Mouse (Mus musculus): ENCODE measurements around the gene Hepacam.
A peak's percentile ranks its signal among the peaks of the same experiment; 100 is the strongest.

Hepacam gene

DNA sequence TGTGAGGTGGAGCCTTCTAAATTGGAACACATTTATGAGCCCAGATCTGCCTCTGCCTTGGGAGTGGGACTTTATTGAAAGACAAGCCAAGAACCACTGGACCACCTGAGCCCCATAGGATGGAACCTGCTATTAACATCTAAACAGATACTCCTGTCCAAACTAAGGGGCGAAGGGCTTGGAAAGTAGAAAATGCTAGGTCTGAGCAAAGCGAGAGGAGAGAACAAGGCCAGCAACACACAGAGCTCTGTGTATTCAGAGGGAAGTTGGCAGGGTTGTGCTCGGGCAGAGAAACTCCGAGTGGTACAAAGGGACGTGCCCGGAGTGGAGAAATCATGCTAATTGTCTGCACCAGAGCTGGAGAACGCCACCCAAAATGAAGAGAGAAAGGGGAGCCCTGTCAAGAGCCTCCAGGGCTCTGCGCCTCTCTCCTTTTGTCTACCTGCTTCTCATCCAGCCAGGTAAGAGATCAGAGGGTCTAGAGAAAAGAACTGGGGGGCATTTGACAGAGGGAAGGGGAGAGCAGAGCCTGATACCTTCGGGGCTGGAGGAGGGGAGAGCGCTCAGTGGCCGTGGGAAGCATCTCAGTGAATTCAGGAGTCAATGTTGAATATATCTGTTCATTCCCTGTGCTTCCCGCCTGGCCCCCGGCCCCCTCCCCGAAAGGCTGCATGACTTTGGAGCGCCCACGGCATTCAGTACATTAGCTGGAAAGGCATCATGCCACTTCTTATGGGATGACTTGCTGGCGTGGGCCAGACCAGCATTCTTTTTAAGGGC, at the start of gene Hepacam:
Gene Hepacam, plus strand, starts transcription at position 51 of the 780 bp plus-strand sequence.
- DNase-seq (ENCODE audit: low spot score in 2 of 2), result no peak

DNA sequence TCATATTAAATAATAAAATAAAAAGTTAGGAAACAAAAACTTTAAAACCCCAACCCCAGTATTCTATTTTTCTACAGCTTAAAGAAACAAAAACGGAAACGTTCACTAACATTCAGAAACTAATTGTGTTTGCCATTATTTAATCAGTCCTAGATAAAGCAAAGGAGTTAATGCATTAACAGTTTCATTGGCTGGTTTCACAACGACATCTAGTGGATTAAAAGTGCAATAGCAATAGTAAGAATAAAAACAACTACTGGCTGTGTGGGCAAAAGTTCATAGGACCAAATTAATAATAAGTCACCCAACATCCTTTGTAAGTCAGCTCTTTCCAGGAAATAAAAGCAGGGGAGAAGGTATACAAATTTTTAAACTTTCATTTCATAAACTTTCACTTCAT, 37.7 kb upstream of the Hepacam start:
- DNase-seq (ENCODE audit: low spot score in 2 of 2), result no peak

DNA sequence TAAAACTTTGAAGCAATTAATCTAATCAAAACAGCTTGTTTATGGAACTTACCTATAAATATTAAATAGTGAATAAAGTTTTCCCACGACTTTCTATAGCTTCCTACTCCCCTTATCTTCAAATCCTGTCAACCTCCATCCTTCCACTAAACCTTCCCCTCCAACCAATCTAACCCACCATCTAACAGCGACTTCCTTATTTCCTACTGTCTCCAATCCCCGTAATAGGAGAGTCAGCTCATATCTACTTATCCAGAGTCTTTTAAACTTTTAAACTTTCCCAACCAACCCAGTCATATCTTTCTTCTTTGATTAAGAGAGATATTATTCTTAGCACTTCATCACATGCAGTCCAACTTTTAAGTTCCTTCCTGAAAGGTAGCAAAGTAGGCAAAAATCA, 21.7 kb upstream of the Hepacam start:
- DNase-seq (ENCODE audit: low spot score in 2 of 2), result no peak

DNA sequence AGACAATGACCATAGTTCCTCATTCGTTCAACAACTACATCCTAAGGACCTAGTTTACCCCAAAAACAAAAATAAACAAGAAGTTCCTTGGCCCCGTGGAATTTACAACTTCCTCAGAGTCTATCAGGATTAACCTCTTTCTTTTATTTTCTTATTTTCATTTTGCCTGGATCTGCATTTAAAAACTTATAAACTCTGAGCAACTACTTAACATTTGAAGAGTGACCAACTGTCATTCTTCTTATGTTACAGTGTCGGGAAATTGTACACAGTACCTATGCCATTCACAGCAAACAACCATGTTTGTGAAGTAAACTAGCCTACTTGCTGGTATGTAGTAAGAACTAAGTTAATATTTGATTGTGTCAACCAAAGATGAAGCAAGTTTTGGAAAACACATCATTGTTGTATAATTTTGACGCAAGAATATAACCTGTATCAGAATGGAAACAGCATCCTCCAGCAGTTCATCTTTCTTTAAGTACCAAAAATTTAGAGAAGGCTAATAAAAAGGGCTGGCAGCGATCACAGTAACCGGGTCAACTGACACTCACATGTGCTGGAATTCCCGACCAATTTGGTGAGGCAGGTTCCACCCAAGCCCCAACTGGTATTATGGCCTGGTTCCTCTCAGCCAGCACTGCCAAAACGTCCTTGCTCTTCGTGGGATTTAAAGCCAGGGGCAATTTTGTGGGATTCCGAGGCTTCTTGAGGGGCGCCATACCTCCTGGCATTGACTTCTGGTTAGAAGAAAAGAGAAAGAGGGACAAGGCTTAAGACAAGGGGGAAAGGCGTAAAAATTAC, 19.8 kb upstream of the Hepacam start:
- no peak for DNase-seq (ENCODE audit: low spot score in 2 of 2)

DNA sequence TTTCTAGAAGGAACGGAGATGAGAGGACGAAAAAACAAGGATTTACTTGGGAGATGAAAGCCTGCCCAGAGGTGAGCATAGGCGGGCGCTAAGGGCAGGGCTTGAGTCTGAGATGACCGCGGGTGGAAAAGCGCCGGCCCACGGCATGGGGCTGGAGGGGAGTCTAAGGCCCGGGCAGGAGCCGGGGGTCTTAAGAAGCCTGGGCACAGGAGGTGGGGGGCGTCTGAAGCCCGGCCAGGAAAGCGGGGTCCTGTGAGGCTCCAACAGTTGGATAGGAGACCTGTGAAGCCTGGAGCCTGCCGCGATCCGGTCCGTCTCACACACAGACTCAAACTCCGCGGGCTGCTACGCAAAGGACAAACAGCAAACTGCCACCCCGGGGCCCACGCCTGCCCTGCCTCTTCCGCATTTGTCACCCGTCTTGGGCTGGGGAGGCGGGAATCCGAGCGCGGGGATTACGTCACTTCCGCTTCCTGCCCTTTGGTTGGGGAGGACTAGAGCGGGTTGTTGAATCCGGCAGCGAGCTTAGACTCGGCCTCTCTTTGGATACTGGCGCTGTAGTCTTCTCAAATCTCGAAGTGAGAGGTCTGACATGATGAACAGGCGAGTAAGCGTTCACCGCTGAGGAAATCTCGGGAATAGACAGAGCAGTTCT, 19.0 kb upstream of the Hepacam start, which contains the start of gene Ccdc15:
Gene Ccdc15, minus strand, starts transcription at position 445 of the 655 bp plus-strand sequence.
- DNase-seq (ENCODE audit: low spot score in 2 of 2), result peak; percentile 97 to 98

DNA sequence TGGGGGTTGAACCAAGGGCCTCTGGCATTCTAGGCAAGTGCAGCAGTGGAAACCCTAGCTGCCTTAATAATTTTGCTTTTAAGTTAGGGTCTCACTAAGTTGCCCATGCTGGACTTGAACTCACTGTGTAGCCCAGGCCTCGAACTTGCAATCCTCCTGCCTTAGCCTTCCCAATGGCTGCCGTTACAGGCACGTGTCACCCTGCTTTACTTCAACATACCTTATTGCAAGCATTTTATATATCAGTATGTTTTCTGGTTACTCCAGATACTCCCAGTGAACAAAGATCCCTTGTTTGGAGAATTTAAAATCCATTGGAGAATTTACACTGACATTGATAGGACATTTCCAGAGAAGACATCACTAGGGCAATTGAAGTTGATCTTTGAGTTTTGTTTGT, 18.1 kb upstream of the Hepacam start:
- DNase-seq (ENCODE audit: low spot score in 2 of 2), result no peak

DNA sequence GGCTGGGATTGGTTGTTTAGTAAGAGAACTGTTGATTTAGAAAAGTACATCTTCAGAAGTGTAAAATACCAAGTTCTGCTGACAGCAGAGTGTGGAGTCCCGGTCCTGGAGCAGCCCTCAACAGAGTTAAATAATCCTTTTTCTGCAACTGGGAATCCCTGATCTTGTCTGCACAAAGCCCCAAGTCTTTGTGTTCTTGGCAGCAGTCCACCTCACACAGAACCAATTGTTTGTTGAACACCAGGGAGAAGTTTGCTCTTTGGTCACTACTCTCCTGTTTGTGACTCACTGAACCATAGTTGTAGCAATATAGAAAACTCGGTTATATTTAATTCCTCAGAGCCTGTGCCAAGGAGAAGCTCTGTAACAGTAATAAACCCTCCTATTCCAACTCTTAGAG, 15.9 kb upstream of the Hepacam start:
- no peak for DNase-seq (ENCODE audit: low spot score in 2 of 2)

DNA sequence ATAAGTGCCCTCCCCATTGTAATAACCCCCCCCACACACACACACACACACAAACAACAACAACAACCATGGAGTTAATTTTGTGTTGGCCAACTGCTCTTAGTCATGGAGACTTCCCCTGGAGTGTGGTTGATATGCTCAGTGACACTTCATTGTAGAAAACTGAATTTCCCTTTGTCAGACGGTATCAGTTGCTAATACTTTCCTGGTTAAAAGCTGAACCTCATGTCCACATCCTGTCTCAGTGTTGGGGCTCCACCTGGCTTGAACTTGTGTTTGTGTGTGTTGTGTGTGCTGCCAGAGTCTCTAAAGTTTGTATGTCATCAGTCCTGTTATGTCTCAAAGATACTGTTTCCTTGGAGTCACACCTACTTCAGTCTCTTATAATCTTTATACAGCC, 12.7 kb upstream of the Hepacam start:
- DNase-seq (ENCODE audit: low spot score in 2 of 2), result no peak

DNA sequence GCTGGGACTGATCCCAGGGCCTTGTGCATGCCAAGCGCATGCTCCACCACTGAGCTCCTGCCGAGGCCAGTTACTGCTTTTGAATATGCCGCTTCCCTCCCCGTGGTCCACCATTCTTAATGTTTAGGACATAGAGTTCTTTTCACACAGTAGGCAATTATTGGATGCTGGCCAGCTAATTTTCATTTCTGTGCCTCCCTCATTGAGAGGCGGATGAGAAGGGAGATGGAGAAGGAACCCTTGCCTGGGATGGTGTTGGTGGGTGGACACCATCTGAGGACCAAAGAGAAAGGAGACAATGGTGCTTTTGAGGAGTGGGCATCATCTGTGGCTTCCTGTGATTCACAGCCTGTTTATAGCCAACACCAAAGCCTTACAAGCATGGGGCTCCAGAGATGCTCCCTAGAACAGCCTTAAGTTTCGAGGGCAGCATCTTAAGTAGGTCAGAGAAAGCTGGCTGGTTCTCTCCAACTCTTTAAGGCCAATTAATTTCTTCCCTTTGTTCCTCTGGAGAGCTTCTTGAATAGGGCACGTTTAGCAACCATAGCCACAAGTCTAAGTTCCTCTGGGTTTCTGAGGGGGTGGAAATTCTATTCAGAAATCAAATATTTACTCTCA, 8.3 kb upstream of the Hepacam start:
- peak; percentile 43 to 47 for DNase-seq (ENCODE audit: low spot score in 2 of 2)

DNA sequence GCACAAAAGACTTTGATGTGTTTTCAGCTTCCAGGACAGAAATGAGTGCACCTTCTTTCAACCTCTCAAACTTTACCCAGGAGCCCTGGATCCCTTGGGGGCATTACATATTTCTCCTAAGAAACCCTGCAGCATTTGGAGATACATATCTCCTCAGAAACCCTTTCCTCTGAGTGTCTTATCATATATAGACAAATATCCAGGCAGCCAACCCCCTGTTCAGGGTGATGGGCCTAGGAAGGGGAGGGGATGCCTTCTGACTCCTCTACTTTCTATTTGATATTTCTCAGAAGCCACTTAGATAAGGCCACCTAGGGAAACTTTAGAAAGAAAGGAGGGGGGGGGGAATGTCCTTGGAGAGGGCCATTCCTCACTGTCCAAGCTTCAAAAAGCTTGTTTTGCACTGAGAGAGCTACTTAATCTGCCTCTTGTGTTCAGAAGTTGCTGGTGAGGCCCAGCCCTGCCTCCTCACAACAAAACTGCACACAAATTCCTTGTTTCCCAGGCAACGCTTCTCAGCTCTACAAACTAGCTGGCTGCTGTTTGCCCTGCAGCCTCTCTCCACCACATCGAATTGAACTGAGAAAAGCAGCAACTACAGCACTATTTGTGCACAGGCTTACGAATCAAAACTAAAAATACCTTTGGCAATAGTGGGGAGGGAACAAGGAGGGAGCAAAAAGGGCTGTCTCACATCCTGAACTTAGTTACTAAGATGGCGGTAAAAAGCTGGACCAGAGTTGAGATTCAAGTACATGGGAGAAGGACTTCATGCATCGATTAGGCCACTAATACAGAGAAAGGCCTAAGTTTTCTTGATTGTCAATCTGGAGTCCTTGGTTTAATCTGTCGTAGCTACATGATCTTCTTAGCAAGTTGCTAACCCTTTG, 7.6 kb upstream of the Hepacam start:
- DNase-seq (ENCODE audit: low spot score in 2 of 2), result peak; percentile 63 to 86

DNA sequence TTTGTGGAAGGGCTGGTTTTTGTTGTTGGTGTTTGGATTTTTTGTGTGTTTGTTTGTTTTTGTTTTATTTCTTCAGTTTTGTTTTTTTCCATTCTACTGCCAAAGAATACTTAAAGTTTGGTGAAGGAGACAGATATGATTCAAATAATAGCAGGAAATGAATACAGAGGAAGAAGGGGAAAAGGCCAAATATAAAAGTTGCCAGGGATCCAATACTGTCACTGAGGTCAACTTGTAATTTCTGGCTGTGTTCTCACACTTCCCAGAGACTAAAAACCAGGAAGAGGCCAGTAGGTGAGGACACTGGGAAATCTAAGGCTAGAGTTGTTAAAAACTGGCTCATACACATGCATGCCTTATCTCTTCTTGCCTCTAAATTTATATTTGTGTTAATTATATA, 5.1 kb upstream of the Hepacam start:
- DNase-seq (ENCODE audit: low spot score in 2 of 2), result no peak

DNA sequence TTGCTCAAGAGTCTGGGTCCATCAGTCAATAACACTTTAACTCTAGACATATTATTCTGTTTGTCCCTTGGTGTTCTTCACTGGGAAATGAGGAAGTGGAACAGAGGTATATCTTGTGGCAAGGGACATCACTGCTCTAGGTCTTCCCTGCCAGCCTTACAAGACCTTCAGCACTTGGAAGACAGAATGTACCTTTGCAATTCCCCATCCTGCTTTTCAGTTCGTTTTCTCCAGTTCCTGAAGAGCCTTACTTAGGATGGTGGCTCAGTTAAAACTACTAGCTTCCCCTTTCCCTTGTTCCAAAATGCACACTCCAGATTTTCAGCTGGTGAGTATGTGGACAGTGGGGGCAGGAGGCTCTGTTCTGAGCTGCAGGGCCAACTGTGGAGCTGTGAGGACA, 4.3 kb upstream of the Hepacam start:
- no peak for DNase-seq (ENCODE audit: low spot score in 2 of 2)

DNA sequence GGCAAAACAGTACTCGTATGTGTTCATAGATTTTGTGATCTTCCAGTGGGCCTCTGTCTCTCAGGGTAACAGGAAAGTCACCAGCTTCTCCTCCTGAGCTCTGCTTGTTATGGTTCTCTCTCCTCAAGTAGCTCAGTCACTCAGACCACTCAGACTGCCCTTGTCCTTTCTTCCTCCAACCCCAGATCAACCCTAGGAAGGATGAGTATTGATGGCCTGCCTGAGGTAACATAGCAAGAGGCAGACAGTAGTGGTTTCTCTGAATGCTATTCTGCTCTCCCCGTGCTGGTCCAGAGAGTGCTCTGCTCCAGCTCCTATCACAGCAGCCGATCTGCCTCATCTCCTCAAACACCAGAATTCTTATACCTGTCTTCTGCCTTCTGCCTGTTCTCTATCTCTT, 3.6 kb upstream of the Hepacam start:
- no peak for DNase-seq (ENCODE audit: low spot score in 2 of 2)

DNA sequence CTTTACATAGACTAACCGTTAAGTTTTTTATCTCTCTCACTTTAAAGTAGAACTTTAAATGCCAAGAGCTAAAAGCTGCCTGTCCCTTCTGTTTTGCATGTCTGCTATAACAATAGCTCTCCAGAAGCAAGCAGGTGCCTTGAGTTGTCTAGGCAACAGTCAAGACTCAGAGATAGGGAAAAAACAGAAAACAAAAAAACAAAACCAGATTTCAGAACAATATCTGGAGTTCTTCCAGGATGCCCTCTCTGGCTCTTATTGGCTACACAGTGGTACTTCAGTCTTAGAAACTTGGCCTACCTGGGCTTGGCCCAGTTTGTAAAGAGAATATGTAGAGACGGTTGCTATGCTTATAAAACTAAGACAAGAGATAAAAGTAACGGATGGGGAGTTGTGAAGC, 2.8 kb upstream of the Hepacam start:
- DNase-seq (ENCODE audit: low spot score in 2 of 2), result no peak

DNA sequence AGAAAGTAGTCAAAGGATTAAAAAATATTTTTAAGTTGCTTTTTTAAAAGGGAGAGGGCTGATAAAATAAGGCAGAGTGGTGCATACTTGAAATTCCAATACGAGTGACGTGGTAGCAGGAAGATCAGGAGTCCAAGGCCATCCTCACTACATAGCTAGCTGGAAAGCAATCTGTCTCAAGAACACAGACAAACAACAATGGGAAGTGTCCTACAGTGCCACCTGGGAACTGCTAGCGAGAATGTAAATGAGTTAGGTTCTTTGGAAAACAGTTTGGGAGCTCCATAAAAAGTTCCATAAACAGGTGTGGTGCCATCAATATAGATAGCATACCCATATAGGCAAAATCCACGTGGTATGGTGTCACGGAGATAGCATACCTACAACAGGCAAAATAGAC, 1.4 kb upstream of the Hepacam start:
- DNase-seq (ENCODE audit: low spot score in 2 of 2), result no peak

DNA sequence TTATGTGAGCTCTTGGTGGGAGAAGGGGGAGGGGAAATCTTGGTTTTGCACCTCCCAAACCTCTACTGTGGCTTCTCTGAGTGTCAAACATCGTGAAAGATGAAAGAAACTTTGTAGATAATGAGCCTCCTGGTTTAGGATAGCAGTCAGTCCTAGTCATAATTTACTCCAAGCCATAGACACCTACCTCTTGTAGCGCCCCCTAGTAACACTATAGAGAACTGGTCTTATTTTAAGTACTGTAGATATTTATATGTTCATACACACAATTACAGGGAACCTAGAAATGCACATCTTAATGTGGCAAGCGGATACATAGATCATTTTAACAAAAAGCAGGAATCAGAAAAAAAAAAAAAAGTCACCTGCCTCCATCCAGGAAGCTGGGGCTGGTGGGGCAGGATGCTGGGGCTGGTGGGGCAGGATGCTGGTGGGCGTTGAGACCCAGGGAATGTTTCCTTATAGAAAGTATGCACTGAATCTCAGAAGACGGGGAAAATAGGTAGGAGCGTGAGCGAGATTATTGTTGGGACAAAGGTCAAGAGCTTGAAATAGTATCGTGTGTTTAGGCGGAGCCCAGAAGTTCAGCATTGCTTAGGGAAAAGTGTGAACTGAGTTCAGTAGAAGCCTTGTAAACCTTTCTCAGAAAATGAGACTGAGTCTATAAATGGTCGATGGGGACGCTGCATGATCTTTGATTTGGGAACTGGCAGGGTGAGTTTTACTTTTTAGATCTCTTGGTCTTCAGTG, 1.1 kb downstream of the Hepacam start:
- DNase-seq (ENCODE audit: low spot score in 2 of 2), result no peak

DNA sequence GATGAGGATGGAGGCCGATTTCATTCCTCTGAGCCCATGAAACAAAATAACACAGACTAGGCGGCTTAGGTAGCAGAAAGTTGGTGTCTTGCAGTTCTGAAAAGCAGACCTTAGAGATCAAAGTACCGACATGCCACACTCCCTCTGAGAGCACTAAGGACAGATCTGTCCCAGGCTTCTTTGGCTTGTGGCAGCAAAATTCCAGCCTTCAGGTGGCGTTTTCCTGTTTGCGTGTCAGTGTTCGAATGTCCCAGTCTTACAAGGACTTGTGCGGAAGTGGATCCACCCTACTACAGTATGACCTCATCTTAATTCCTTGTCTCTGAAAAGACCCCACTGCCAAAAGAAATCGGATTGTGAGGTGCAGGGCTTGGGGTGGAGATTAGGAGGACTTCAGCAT, 1.7 kb downstream of the Hepacam start:
- no peak for DNase-seq (ENCODE audit: low spot score in 2 of 2)

DNA sequence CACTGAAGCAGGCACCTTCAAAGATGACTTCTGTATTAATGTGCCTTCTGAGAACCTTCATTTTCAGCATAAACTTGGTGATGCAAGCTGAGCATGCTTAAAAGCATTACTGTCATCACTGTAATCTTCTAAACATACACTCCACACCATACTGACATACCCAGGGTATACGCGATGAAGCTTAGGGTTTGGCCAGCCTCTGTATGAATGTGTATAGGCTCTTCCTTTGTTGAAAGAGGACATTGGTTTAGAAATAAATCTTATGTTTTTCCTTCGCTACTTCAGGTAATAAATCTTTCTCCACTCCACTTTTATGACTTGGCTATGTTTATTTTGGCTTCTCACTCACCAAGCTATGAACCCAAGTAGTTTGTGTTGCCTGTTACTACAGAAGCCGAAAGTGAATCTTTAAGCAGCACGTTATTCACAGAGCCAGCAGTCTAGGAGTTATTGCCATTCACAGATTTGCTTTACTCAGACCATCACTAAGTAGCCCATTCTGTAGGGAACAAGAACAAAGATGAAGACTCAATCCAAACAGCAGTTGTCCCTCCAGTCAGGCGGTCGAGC, 4.2 kb downstream of the Hepacam start:
- no peak for DNase-seq (ENCODE audit: low spot score in 2 of 2)

DNA sequence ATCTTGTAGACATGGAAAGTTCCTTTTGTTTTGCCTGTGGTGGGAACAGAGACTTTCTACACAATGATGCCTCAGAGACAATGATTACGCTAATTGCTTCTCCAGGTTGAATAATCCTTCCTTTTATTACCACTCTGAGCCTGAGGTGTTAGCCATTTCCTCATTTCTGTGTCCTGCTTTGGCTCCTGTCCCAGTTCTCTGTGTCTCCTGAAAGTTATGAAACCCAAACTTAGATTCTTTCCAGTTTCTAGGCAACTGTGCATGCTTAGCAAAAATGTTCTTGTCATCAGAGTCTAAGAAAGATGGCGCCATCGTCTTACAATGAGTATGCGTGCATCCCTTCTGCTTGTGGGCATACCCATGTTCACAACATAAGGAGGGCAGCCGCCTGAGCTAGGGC, 8.6 kb downstream of the Hepacam start:
- no peak for DNase-seq (ENCODE audit: low spot score in 2 of 2)

DNA sequence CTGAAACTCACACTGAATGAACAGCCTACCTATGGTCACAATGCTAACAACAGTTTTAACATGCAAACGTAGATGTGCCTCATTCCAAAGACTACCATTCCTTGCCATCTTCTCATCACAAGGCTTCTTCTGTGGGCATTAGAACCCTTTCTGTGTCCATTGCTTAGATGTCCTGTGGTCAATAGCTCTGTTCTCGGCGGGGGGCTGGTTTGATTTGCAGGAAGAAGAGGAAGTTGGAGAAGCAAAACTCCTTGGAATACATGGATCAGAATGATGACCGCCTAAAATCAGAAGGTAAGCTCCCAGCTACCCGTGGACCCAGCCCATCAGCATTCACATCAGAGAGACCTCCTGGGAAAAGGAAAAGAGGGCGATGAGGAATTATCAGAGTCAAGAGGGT, 16.0 kb downstream of the Hepacam start:
- DNase-seq (ENCODE audit: low spot score in 2 of 2), result no peak

All from frontal cortex, postnatal 36 days (tissue).